Mouse (Mus musculus) large intestine, adult 2 months (tissue): ENCODE data around the gene Hnrnpdl. TPM values are rescaled to one million over a fixed set of nuclear protein-coding genes. Genes with fewer than 3 reads are reported as not detected.

Source experiments
- DNase-seq: peaks from one replicate; pipeline ENCODE4 v3.0.0-alpha.2; 2012; ENCODE audit warnings: low read depth, low spot score
- WGBS: fragments of 180-500 bp; shearing (Covaris S2); methylation state at CpG from one replicate; pipeline ENCODE4 v1.1.7; 2018; 5-methylcytosine and 5-hydroxymethylcytosine counted together
- polyA plus RNA-seq: library from polyadenylated mRNA; depleted of rRNA; stranded (reverse); fragments of >200 nt; gene quantifications from 2 replicates; pipeline ENCODE4 v1.2.3, GENCODE M21; 2012; rRNA removed

The Hnrnpdl gene
- polyA plus RNA-seq, 1 experiment = 51.1 TPM

DNA sequence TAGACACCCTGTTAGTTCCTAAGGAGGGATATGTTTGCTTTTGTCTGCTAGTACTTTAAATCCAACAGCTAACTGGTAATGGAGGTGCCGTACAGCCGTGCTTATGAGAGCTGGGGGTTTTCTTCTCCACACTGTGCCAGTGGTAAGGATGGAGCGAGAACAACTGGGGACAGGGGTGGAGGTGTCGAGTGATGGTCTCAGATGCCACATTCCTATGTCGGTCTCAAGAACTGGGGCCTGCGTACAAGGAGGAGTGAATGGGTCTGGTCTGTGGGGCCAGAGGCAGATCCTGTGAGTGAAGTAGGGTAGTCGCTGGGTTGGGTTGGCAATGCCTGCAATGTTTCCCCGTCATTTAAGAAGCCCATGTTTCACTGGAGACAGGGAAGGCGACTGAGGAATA lies 26.9 kb downstream of the Hnrnpdl start:
- no peak for DNase-seq
- 94% methylated on average over 9 of the region's 9 CpGs for WGBS

DNA sequence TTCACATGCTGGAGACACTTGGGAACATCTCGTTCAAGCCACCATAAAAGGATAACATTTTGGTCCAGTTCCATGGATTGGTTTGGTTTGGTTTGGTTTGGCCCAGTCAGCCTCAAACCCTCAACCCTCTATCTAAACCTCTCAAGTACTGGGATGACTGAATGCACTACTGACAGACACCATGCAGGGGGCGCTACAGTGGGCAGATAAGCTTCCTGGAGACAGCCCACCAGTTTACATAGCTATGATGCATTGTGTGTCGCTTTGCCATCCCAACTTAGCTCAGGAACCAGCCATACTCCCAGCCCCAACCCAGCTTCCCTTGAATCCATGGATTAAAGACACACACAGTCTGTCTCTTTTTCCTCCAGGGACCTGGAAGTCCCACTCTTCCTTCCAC lies 31.0 kb downstream of the Hnrnpdl start:
- DNase-seq = no peak
- 65% methylated on average over 3 of the region's 3 CpGs for WGBS

DNA sequence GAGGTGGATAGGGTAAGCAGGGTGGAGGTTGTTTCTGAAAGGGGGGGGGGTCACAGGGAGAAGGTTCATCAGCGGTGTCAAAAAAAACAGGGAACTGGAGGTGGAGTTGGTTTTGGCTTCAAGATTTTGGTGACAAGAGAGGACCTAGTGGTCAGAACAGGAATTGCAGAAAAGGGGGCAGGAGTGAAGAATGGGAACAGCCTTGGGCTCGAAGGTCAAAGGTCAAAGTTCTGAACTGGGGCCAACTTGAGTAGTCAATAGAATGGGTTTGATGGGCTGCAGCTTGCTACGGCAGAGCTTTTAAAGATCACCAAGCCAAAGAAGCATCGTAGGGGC lies 32.5 kb downstream of the Hnrnpdl start:
- no peak for DNase-seq
- 67% methylated on average over 4 of the region's 4 CpGs for WGBS

DNA sequence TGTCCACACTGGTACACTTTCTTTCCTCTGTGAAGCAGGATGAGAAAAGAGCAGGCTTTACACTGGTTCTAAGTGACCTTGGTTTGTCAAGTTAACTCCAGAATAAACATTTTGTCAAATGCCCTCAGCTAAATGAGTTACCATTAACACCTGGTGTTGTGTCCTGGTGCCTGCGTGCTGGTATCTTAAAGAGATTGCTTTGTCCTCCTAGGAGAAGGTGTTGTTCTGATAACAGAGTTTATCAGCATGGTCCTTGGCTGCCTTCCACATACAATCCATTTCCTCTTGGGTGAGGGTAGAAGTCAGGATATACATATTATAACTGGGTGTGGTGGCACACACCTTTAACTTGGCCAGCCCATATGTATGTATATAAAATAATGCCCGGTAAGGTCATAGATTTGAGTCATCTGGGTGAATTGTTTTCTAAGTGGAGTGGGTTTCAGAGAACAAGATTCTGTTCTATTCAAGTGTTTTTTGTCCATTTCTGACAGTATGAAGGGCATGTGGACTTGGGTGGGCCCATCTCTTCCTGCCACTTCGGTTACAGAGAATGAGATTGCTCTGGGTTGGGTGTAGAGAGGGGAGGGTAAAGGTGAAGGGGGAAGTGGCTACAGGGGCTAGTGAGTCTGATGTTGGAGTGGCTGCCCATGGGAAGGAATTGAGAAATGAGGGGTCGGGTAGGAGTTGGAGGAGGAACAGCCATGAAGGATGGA lies 33.0 kb downstream of the Hnrnpdl start:
- WGBS = 33% methylated on average over 4 of the region's 4 CpGs
- DNase-seq = peak; percentile 97

DNA sequence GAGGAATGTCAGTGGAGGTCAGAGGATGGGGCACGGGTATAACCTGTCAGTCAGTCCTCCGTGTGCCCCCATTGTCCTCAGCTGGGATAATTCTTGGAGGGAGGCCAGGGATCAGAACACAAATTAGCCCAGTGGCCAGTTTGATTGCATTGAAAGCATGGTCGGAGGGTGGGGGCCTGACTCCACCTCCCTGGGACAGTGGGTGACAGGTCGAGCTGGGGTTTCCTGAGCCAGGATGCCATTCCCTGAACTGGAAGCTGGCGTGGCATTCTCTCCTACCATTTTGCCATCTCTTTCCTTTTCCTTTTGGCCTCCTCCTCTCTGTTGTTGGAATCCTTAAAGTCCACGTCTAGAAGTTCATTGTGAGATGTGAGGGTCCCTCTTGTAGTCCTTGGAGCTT lies 33.6 kb downstream of the Hnrnpdl start:
- 26% methylated on average over 6 of the region's 6 CpGs for WGBS
- no peak for DNase-seq

DNA sequence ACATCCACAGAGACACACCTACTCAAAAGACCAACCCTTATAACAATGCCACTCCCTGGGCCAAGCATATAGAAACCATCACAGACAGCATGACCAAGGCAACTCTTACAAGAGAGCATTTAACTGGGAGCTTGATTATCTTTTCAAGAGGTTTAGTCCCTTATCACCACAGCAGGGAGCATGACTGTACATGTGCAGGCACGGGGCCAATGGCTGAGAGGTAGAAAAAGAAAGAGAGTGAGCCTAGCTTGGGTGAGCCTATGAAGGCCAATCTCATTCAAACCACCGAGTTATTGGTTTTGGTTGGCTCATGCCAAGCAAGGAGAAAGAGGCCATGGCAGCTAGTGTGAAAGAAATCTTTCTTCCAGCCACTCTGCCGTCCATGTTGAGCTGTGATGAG lies 34.0 kb downstream of the Hnrnpdl start:
- WGBS = 36% methylated on average over 3 of the region's 3 CpGs
- peak; percentile 54 for DNase-seq

DNA sequence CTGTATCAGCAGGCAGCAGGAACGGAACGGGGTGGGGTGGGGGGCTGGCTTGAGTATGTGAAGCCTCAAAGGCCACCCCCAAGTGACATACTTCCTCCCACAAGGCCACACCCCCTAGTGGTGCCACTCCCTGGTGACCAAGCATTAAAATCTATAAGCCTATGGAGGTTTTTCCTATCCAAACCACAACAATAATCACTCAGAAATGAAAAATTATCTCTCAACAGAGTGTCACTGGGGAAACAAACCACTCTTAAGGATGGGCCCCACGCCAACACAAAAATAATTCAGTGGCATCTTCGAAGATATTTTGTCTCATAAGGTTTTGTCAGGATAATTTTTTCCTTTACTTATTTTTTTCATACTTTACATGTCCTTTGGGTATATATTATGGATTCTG lies 35.6 kb downstream of the Hnrnpdl start:
- 85% methylated on average over 4 of the region's 4 CpGs for WGBS
- DNase-seq = no peak

DNA sequence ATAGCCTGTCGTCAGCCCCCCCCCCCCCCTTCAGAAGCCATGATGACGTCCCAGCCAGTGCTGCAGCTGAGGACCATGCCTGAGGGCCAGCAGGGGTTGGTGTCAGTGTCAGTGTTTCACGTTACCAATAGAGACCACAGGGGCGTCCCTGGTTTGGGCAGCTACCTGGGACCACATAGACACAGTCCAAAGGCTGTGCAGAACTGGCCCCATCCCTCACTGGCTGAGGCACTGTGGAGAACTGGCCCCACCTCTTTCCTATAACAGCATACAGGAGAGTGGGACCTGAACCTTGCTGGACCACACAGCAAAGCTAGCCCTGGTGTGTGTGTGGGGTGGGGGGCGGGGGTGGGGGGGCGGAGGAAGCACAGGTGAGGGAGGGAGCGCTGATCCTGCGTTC lies 39.0 kb downstream of the Hnrnpdl start:
- DNase-seq = no peak
- WGBS = 75% methylated on average over 8 of the region's 8 CpGs

DNA sequence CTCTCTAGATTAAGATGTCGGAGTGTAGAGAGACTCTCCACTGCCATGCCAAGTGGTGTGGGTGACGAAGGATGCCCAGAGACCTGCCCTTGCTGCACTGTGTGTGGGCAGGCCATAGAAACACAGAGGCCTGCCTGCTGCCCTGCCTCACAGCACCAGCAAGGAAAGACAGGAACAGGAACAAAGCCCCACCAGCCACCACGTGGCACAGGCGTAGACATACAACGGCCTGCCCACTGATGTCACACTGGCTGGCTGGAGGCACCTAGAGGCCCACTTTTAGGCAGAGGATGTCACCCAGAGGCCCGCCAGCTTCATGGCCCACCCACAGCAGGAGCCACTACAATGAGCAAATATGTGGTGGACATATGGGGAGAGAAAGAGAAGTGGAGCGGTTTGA lies 39.4 kb downstream of the Hnrnpdl start:
- WGBS = 78% methylated on average over 7 of the region's 7 CpGs

DNA sequence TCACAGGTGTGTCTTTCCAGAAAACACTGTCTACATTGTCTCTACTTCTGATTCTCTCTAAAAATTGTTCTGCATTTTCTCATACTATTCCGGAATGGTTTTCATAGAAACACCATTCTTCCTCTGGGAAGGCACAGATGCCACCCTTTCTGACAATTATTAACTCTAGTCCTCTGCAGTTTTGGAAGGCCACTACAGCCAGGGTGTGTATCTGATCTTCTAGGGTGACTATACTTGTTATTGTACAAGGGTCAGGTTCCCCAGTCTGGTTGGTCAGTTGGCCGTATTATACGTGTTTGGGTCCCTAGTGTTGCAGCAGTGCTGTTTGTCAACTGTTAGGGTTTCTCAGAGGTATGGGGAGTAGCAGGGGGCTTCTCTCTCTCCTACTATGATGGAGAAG lies 44.8 kb downstream of the Hnrnpdl start:
- 50% methylated on average over 3 of the region's 3 CpGs for WGBS
- no peak for DNase-seq

More for the DNA sequence above, 39.4 kb downstream of the Hnrnpdl start:
- no peak for DNase-seq

DNA sequence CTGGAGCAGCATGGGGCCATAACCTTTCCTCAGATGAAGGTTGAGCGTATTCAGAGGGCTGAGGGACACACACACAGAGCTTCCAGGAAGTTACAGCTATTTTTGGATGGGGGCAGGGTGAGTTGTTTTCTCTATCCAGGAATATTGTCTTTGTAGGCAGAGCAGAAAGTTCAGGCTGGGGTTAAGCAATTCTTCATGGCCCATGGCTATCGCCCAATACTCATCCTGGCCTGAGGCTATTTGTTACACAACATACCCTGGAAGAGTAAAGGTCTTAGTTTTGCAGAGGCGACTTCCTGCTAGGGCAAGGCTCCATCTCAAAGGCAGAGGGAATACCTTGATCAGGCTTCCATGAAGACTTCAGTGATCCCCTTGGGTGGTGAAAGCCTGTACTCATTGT lies 45.3 kb downstream of the Hnrnpdl start:
- no peak for DNase-seq

More for the DNA sequence above, 45.3 kb downstream of the Hnrnpdl start:
- WGBS = 44% methylated on average over 3 of the region's 3 CpGs

Other genes starting within 250 kb of the Hnrnpdl start
- gene Vamp9, start 133.4 kb downstream of the Hnrnpdl start, polyA plus RNA-seq = not detected in 2 replicates
- 14.8 and 18.6 TPM in 2 replicates for gene Hnrnpd, start 60.7 kb downstream of the Hnrnpdl start, polyA plus RNA-seq
- gene 4930524J08Rik, start 60.6 kb downstream of the Hnrnpdl start, polyA plus RNA-seq = 0.99 and 2.1 TPM in 2 replicates
- 36.2 and 36.6 TPM in 2 replicates for gene Enoph1, start 321 bp upstream of the Hnrnpdl start, polyA plus RNA-seq
- 0.18 and 0.30 TPM in 2 replicates for gene Tmem150c, start 120.1 kb upstream of the Hnrnpdl start, polyA plus RNA-seq